Mouse (Mus musculus) midbrain, embryonic 16.5 days (tissue): ENCODE results near the gene Eif4g3. TPM values are rescaled to one million over a fixed set of nuclear protein-coding genes. Genes with fewer than 3 reads are reported as not detected.
"Not testable (repeated sequence)": the region's sequence is repeated elsewhere in the genome, so short reads cannot be mapped to it uniquely, and the experiment has no call there.

ENCODE experiments used
- ATAC-seq: fragments of 200-750 bp; cut with Nextera tagmentation; 2 replicates; pipeline ENCODE4 v1.8.0; 2017; ENCODE audit warnings: moderate TSS enrichment
- H3K27ac ChIP-seq: fragments of 300-500 bp; sonication (generic); 2 replicates; pipeline ENCODE4 v1.5.1; 2014; ENCODE audit warnings: mild to moderate bottlenecking, low read length, mixed read lengths
- H3K27me3 ChIP-seq: fragments of 300-500 bp; sonication (generic); 2 replicates; pipeline ENCODE4 v1.6.1; 2014; ENCODE audit warnings: low read depth, low read length, mixed read lengths; ENCODE audit not compliant: control insufficient read depth, insufficient read depth
- H3K36me3 ChIP-seq: fragments of 300-500 bp; sonication (generic); 2 replicates; pipeline ENCODE4 v1.6.1; 2014; ENCODE audit warnings: mild to moderate bottlenecking, low read length, moderate library complexity, mixed read lengths; ENCODE audit not compliant: control insufficient read depth, insufficient read depth
- H3K4me1 ChIP-seq: fragments of 300-500 bp; sonication (generic); 2 replicates; pipeline ENCODE4 v1.6.1; 2014; ENCODE audit warnings: mild to moderate bottlenecking, low read length, mixed read lengths; ENCODE audit not compliant: control insufficient read depth, insufficient read depth
- H3K4me2 ChIP-seq: fragments of 300-500 bp; sonication (generic); 2 replicates; pipeline ENCODE4 v1.6.1; 2014; ENCODE audit warnings: mild to moderate bottlenecking, low read length, mixed read lengths
- H3K4me3 ChIP-seq: fragments of 300-500 bp; sonication (generic); 2 replicates; pipeline ENCODE4 v1.5.1; 2014; ENCODE audit warnings: low read depth, mild to moderate bottlenecking, low read length, moderate library complexity, mixed read lengths
- H3K9ac ChIP-seq: fragments of 300-500 bp; sonication (generic); 2 replicates; pipeline ENCODE4 v1.6.1; 2014; ENCODE audit warnings: low read depth, low read length, mixed read lengths
- H3K9me3 ChIP-seq: fragments of 300-500 bp; sonication (generic); replicated peaks from 2 replicates; pipeline ENCODE4 v1.6.1; 2014; ENCODE audit warnings: mild to moderate bottlenecking, low read length, mixed read lengths; ENCODE audit not compliant: control insufficient read depth, poor library complexity, severe bottlenecking
- WGBS: fragments of 180-500 bp; shearing (Covaris S2); extraction: QIAGEN DNeasy Blood & Tissue Kit; methylation state at CpG from one replicate; pipeline ENCODE4 v1.1.7; 2014; 5-methylcytosine and 5-hydroxymethylcytosine counted together
- polyA plus RNA-seq: library from polyadenylated mRNA; unstranded; fragments of >200 nt; fragmentation: Nextera tagmentation; extraction: Ambion mirVana; gene quantifications from 2 replicates; pipeline ENCODE4 v1.2.1, GENCODE M21; 2015

The Eif4g3 gene
- polyA plus RNA-seq, 1 experiment from 2014 or later: 48.7 TPM

DNA sequence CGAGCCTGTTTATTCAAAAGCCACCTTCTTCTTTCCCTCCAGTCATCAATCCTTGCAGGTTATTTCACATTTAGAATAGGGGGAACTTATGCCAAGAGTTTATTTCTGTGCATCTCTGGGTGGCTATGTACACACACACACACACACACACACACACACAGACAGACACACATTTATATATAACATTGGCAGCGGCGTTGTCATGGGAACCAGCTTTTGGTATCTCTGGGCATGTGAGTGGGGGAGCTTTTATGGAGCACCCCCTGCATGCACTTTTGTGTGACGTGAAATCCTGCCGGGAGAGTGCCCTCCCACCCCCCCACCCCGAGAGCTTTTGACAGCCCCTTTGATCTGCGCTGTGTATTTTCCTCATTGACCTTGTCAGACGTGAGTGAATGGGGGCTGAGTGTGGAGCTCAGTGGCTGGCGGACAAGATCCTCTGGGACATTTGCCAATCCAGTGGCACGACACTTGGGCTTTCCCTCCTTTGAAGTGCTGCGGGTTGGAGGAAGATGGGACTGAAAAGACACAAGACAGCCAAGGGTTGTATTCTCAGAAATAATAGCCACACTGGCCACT is 13.7 kb upstream of the Eif4g3 start:
- H3K4me3 ChIP-seq, H3K4me1 ChIP-seq, H3K27me3 ChIP-seq, H3K27ac ChIP-seq, H3K9me3 ChIP-seq, H3K36me3 ChIP-seq, H3K4me2 ChIP-seq, H3K9ac ChIP-seq: not testable (repeated sequence)
- no CpG with 5 or more reads among the region's 11 CpGs for WGBS
- ATAC-seq: peak; percentile 54

DNA sequence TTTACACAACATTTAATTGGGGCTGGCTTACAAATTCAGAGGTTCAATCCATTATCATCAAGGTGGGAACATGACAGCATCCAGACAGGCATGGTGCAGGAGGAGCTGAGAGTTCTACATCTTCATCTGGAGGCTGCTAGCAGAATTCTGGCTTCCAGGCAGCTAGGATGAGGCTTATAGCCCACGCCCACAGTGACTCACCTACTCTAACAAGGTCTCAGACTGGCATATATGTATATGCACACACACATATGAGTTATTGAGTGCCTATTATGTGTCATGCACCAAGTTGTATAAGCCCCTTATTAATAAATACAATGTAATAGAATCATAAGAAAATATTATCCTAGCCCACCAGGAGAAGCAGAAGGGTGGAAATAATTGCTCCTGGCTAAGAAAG is 10.0 kb upstream of the Eif4g3 start:
- H3K4me2 ChIP-seq: no peak overlapping the region
- H3K36me3 ChIP-seq: no peaks in the 10 kb centered on the region
- H3K27ac ChIP-seq: no peak overlapping the region
- no peaks in the 10 kb centered on the region for H3K9me3 ChIP-seq
- no peak for ATAC-seq
- H3K4me3 ChIP-seq: no peak overlapping the region
- H3K9ac ChIP-seq: no peak overlapping the region
- H3K27me3 ChIP-seq: no peaks in the 10 kb centered on the region
- 65% methylated on average over 1 of the region's 1 CpGs for WGBS
- H3K4me1 ChIP-seq: no peaks in the 10 kb centered on the region; the same call in 1 of the 2 replicates

- Histone ChIP-seq H3K9me3 (no peaks in the 10 kb centered on the region), H3K27me3 (no peaks in the 10 kb centered on the region), H3K9ac (no peak overlapping the region), H3K4me2 (no peak overlapping the region), H3K36me3 (no peaks in the 10 kb centered on the region), H3K4me1 (no peaks in the 10 kb centered on the region; the same call in 1 of the 2 replicates), H3K27ac (no peak overlapping the region), H3K4me3 (no peak overlapping the region)
- no peak for ATAC-seq
- WGBS: 38% methylated on average over 10 of the region's 10 CpGs
Measured at GRCm38 (mm10) chr4:137984212-137984611, 8.6 kb upstream of the Eif4g3 start.

GRCm38 (mm10) chr4:137984746-137985145 is 8.1 kb upstream of the Eif4g3 start:
- Histone ChIP-seq H3K4me3 (no peak overlapping the region), H3K9me3 (no peaks in the 10 kb centered on the region), H3K27ac (no peak overlapping the region), H3K9ac (no peak overlapping the region), H3K27me3 (no peaks in the 10 kb centered on the region), H3K4me1 (no peaks in the 10 kb centered on the region; the same call in 1 of the 2 replicates), H3K4me2 (no peak overlapping the region), H3K36me3 (no peaks in the 10 kb centered on the region)
- 84% methylated on average over 5 of the region's 5 CpGs for WGBS
- no peak for ATAC-seq

DNA sequence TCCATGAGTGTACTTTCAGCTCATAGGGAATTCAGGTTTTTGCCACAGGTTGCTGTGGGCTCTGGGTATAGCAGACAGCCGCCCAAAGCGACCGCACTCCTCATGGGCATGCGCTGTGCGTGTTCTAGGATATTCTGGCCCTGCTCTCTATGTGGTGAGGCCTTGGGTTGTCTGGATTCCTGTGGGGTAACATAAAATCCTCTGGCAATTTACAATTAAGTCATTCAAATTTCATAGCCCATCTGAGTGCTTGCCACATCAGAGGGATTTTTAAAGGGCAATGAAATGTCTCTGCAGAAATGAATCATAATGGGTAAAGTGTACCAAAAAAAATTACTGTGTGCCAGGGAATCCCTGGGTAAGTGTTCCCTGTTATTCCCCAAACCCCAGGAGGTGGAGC is 3.4 kb upstream of the Eif4g3 start:
- ATAC-seq: no peak
- Histone ChIP-seq H3K9me3 (no peaks in the 10 kb centered on the region), H3K27ac (no peak overlapping the region), H3K4me2 (no peak overlapping the region), H3K27me3 (no peaks in the 10 kb centered on the region), H3K9ac (no peak overlapping the region), H3K36me3 (no peaks in the 10 kb centered on the region), H3K4me3 (no peak overlapping the region), H3K4me1 (no peaks in the 10 kb centered on the region)
- 81% methylated on average over 5 of the region's 5 CpGs for WGBS

- no peak overlapping the region for H3K27ac ChIP-seq
- 83% methylated on average over 4 of the region's 4 CpGs for WGBS
- H3K9me3 ChIP-seq: no peaks in the 10 kb centered on the region
- no peaks in the 10 kb centered on the region for H3K36me3 ChIP-seq
- peaks cover 8% of the 10 kb centered on the region for H3K4me1 ChIP-seq
- no peak overlapping the region for H3K4me2 ChIP-seq
- no peak overlapping the region for H3K4me3 ChIP-seq
- no peak for ATAC-seq
- no peaks in the 10 kb centered on the region for H3K27me3 ChIP-seq
- no peak overlapping the region for H3K9ac ChIP-seq
Measured at GRCm38 (mm10) chr4:137990433-137990832, 2.4 kb upstream of the Eif4g3 start.

DNA sequence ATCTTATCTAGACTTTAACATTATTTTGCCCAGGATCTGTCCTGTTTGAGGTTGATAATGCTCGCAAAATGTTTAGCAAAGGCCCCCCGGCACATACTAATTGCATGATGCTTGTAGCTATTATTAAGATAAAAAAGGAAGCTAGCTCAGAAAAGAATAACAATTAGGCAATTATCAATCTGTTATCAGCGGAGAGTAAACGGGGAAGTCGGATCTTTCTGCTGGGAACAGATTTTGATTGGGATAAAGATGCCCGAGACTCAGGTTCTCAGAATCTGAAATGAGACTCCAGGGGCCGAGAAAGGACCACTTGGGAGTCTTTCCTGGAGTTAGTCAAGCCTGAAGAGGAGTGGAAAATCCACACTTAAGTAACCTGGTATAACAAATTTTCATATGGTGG is 1.6 kb upstream of the Eif4g3 start:
- Histone ChIP-seq H3K9ac (no peak overlapping the region), H3K4me1 (peaks cover 17% of the 10 kb centered on the region), H3K9me3 (no peaks in the 10 kb centered on the region), H3K27me3 (no peaks in the 10 kb centered on the region), H3K4me2 (no peak overlapping the region), H3K36me3 (no peaks in the 10 kb centered on the region), H3K4me3 (no peak overlapping the region), H3K27ac (no peak overlapping the region)
- no peak for ATAC-seq
- 74% methylated on average over 7 of the region's 7 CpGs for WGBS

- H3K27me3 ChIP-seq: no peaks in the 10 kb centered on the region
- peak overlapping the region; percentile 97 for H3K27ac ChIP-seq
- peaks cover 26% of the 10 kb centered on the region for H3K4me1 ChIP-seq
- peak overlapping the region; percentile 99 for H3K9ac ChIP-seq
- peak; percentile 95 for ATAC-seq
- H3K36me3 ChIP-seq: peaks cover 4% of the 10 kb centered on the region; the same call in 1 of the 2 replicates
- peak overlapping the region; percentile 94 for H3K4me3 ChIP-seq
- peak overlapping the region; percentile 67 for H3K4me2 ChIP-seq
- H3K9me3 ChIP-seq: no peaks in the 10 kb centered on the region
- under 1% methylated on average over 44 of the region's 59 CpGs for WGBS
Measured at GRCm38 (mm10) chr4:137993291-137993758, 503 bp downstream of the Eif4g3 start.

- under 1% methylated on average over 56 of the region's 60 CpGs for WGBS
- ATAC-seq: peak; percentile 8
Measured at GRCm38 (mm10) chr4:137993821-137994561, 1.2 kb downstream of the Eif4g3 start.

More at GRCm38 (mm10) chr4:137993821-137994561, 1.2 kb downstream of the Eif4g3 start:
- Histone ChIP-seq H3K27ac (peak overlapping the region; percentile 97), H3K27me3 (no peaks in the 10 kb centered on the region), H3K4me1 (peaks cover 26% of the 10 kb centered on the region), H3K4me3 (peak overlapping the region; percentile 94), H3K9me3 (no peaks in the 10 kb centered on the region), H3K4me2 (peak overlapping the region; percentile 67), H3K9ac (peak overlapping the region; percentile 99), H3K36me3 (peaks cover 4% of the 10 kb centered on the region)
